In the genomic region with DNA sequence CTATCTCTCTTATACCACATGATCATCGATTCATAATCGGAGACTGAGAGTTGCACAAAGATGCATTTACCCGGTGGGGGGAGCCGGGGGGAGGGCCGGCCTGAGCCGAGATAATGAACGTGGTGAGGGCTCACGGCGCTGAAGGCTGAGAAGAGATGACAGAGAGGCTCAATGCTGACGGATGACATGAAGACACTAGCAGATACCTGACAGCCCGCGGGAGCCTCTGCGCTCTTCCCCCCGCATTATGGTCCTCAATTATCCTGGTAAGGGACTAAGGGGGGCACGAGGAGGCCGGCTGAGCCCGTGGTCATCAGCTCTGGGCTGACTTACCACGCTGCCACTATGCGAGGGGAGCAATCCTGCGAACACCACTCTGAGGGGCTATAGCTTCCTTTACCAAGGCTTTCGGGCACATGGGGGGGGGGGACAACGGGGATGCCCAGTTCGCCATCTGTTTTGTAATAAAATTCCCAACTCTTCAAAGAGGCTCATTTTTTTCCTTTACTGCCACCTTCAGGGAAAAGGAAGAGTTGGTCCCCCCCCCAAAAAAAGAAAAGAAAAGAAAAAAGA, we compare ENCODE assay signal across 9 mouse cellular contexts.
A peak's percentile ranks its signal among the peaks of the same experiment; 100 is the strongest.
DNase-seq lines count a peak whose midpoint lies in the region; ATAC-seq and TF ChIP-seq lines count a peak whose summit lies in the region.
"Had no signal": no experiment of that assay in that cellular context is flagged by ENCODE, and none has a peak within 500 bp of the region (broad histone marks: within the 10 kb centered on the region; RNA-seq: fewer than 3 reads in every experiment).

No protein-coding gene starts in this region.

- H3K4me2 ChIP-seq in kidney, embryonic 14.5 days (replicated peaks; ENCODE audit: low read depth, low read length): peak overlapping the region; percentile 57
- H3K4me2 ChIP-seq in forebrain, postnatal 0 days (ENCODE audit: low read depth): peak overlapping the region; percentile 81
- H3K4me2 ChIP-seq in midbrain, embryonic 11.5 days: peak overlapping the region; percentile 43

- no peaks in the 10 kb centered on the region for H3K36me3 ChIP-seq in kidney, embryonic 14.5 days (ENCODE audit: control insufficient read depth, insufficient read depth, low read length)
- H3K36me3 ChIP-seq in forebrain, postnatal 0 days (ENCODE audit: insufficient read depth): no peaks in the 10 kb centered on the region
- H3K36me3 ChIP-seq in midbrain, embryonic 11.5 days (ENCODE audit: control insufficient read depth, insufficient read depth, low read length): no peaks in the 10 kb centered on the region

- TF ChIP-seq POLR2A in lung, adult 2 months (IDR thresholded peaks at IDR 0.05; ENCODE audit: borderline replicate concordance, extremely low read depth, low read depth, low read length): no peak

- peak overlapping the region; percentile 42; the same call in 1 of the 2 replicates for H3K9ac ChIP-seq in kidney, embryonic 14.5 days (ENCODE audit: low read depth, low read length)
- peak overlapping the region; percentile 54 for H3K9ac ChIP-seq in forebrain, postnatal 0 days
- H3K9ac ChIP-seq in midbrain, embryonic 11.5 days (ENCODE audit: low read length): peak overlapping the region; percentile 40; the same call in 1 of the 2 replicates

- H3K27ac ChIP-seq in kidney, embryonic 14.5 days (ENCODE audit: low read depth, low read length): no peak overlapping the region
- peak overlapping the region; percentile 40; the same call in 1 of the 2 replicates for H3K27ac ChIP-seq in forebrain, postnatal 0 days (ENCODE audit: low read depth, low read length)
- no peak overlapping the region for H3K27ac ChIP-seq in midbrain, embryonic 11.5 days (ENCODE audit: low read depth, low read length)

- H3K4me1 ChIP-seq in kidney, embryonic 14.5 days (ENCODE audit: control insufficient read depth, insufficient read depth, low read length): peaks cover 14% of the 10 kb centered on the region; the same call in 1 of the 2 replicates
- H3K4me1 ChIP-seq in forebrain, postnatal 0 days (ENCODE audit: insufficient read depth): peaks cover 9% of the 10 kb centered on the region
- H3K4me1 ChIP-seq in midbrain, embryonic 11.5 days (ENCODE audit: control insufficient read depth, insufficient read depth, low read length): peaks cover 22% of the 10 kb centered on the region
- H3K4me1 ChIP-seq in lung, adult 2 months (ENCODE audit: control insufficient read depth, insufficient read depth, low read length): no peaks in the 10 kb centered on the region

- DNase-seq in kidney, postnatal 36 days: no peak
- peak; percentile 60 for DNase-seq in cerebellum, adult 8-10 months
- peak; percentile 47 for DNase-seq in forebrain, postnatal 0 days
- peak; percentile 91 for DNase-seq in midbrain, embryonic 11.5 days (ENCODE audit: low spot score, missing footprints)
- DNase-seq in embryo, embryonic 11 days: no peak
- no peak for DNase-seq in layer of hippocampus, postnatal 14 days (ENCODE audit: low spot score in 2 of 2)
- DNase-seq in lung, adult 2 months: no peak
- DNase-seq: lung, postnatal 4 days had no signal

- TF ChIP-seq CTCF in forebrain, postnatal 0 days (IDR thresholded peaks at IDR 0.05; ENCODE audit: low read depth): peak; percentile 52
- TF ChIP-seq CTCF in lung, adult 2 months (IDR thresholded peaks at IDR 0.05; ENCODE audit: insufficient read depth, low read length): no peak

- WGBS in kidney, embryonic 14.5 days: 19% methylated on average over 23 of the region's 23 CpGs
- 9% methylated on average over 23 of the region's 23 CpGs for WGBS in forebrain, postnatal 0 days
- 28% methylated on average over 23 of the region's 23 CpGs for WGBS in midbrain, embryonic 11.5 days
- WGBS in lung, adult 2 months: 20% methylated on average over 23 of the region's 23 CpGs

- H3K4me3 ChIP-seq in kidney, embryonic 14.5 days (ENCODE audit: low read length): peak overlapping the region; percentile 32
- peak overlapping the region; percentile 33 for H3K4me3 ChIP-seq in forebrain, postnatal 0 days (ENCODE audit: low read depth, low read length)
- H3K4me3 ChIP-seq in midbrain, embryonic 11.5 days (ENCODE audit: low read depth, low read length): peak overlapping the region; percentile 7; the same call in 1 of the 2 replicates
- H3K4me3 ChIP-seq in lung, adult 2 months (replicated peaks; ENCODE audit: extremely low read depth, low read depth, low read length): no peak overlapping the region

- H3K9me3 ChIP-seq in kidney, embryonic 14.5 days (ENCODE audit: control insufficient read depth, low read length): no peaks in the 10 kb centered on the region
- no peaks in the 10 kb centered on the region for H3K9me3 ChIP-seq in forebrain, postnatal 0 days (ENCODE audit: low read length)
- no peaks in the 10 kb centered on the region for H3K9me3 ChIP-seq in midbrain, embryonic 11.5 days (ENCODE audit: control insufficient read depth, low read length)

- no peak for ATAC-seq in kidney, embryonic 14.5 days (ENCODE audit: low FRiP score, low TSS enrichment)
- ATAC-seq in forebrain, postnatal 0 days: peak; percentile 30; the same call in 1 of the 2 replicates
- peak; percentile 45 for ATAC-seq in midbrain, embryonic 11.5 days (ENCODE audit: low FRiP score)

- H3K27me3 ChIP-seq in kidney, embryonic 14.5 days (ENCODE audit: control insufficient read depth, insufficient read depth, low read length): peaks cover 26% of the 10 kb centered on the region
- H3K27me3 ChIP-seq in forebrain, postnatal 0 days (ENCODE audit: insufficient read depth, low read length): no peaks in the 10 kb centered on the region
- peaks cover 2% of the 10 kb centered on the region for H3K27me3 ChIP-seq in midbrain, embryonic 11.5 days (ENCODE audit: control insufficient read depth, insufficient read depth, low read length)

Comparison
In these comparisons a context has a peak if more than half of its experiments do, and no peak if none do; other contexts are left out.
1. DNase-seq: peak in cerebellum, adult 8-10 months (single experiment), forebrain, postnatal 0 days (single experiment) and midbrain, embryonic 11.5 days (single experiment); none in kidney, postnatal 36 days (0 of 2), embryo, embryonic 11 days (single experiment), layer of hippocampus, postnatal 14 days (0 of 2) and lung, adult 2 months (single experiment).
2. Peak in every context shown above with its lines, with median percentiles within 50 percentile points of each other: H3K4me2 ChIP-seq and H3K9ac ChIP-seq.